Mouse (Mus musculus): ENCODE results near the gene Sptssb.

- TF ChIP-seq CTCF (conservative IDR thresholded peaks at IDR 0.05; ENCODE audit: low read length) (no peak), NANOG (IDR thresholded peaks at IDR 0.05; ENCODE audit: borderline replicate concordance, low read length) (no peak)
Measured at GRCm38 (mm10) chr3:69797533-69797932, 62.2 kb downstream of the Sptssb start.
